Mouse (Mus musculus): Measurements from ENCODE around the gene Oxtr.

The Oxtr gene

GRCm38 (mm10) chr6:112489910-112490559, at the start of gene Oxtr:
Gene Oxtr (minus strand): TSS chr6:112489943.
- in situ Hi-C loops (cut with MboI, MseI) = no loop called here

- in situ Hi-C loops (cut with MboI, MseI) = no loop called here
Observed at GRCm38 (mm10) chr6:112525434-112525833, 35.7 kb upstream of the Oxtr start.

- in situ Hi-C loops (cut with MboI, MseI) = no loop called here
Observed at GRCm38 (mm10) chr6:112524459-112524858, 34.7 kb upstream of the Oxtr start.

GRCm38 (mm10) chr6:112517991-112518390, 28.2 kb upstream of the Oxtr start:
- in situ Hi-C loops (cut with MboI, MseI) = no loop called here

- in situ Hi-C loops (cut with MboI, MseI) = no loop called here
Observed at GRCm38 (mm10) chr6:112517572-112517971, 27.8 kb upstream of the Oxtr start.

GRCm38 (mm10) chr6:112516496-112516895, 26.8 kb upstream of the Oxtr start:
- in situ Hi-C loops (cut with MboI, MseI) = no loop called here

GRCm38 (mm10) chr6:112514591-112514990, 24.8 kb upstream of the Oxtr start:
- in situ Hi-C loops (cut with MboI, MseI) = no loop called here

- in situ Hi-C loops (cut with MboI, MseI) = no loop called here
Observed at GRCm38 (mm10) chr6:112510346-112510745, 20.6 kb upstream of the Oxtr start.

- in situ Hi-C loops (cut with MboI, MseI) = no loop called here
Observed at GRCm38 (mm10) chr6:112509590-112510131, 19.9 kb upstream of the Oxtr start.

GRCm38 (mm10) chr6:112507617-112508016, 17.9 kb upstream of the Oxtr start:
- in situ Hi-C loops (cut with MboI, MseI) = no loop called here

- in situ Hi-C loops (cut with MboI, MseI) = no loop called here
Observed at GRCm38 (mm10) chr6:112501156-112501555, 11.4 kb upstream of the Oxtr start.

GRCm38 (mm10) chr6:112499456-112499855, 9.7 kb upstream of the Oxtr start:
- in situ Hi-C loops (cut with MboI, MseI) = no loop called here

- in situ Hi-C loops (cut with MboI, MseI) = no loop called here
Observed at GRCm38 (mm10) chr6:112498716-112499115, 9.0 kb upstream of the Oxtr start.

GRCm38 (mm10) chr6:112497456-112497855, 7.7 kb upstream of the Oxtr start:
- in situ Hi-C loops (cut with MboI, MseI) = no loop called here

GRCm38 (mm10) chr6:112496291-112497060, 6.7 kb upstream of the Oxtr start:
- in situ Hi-C loops (cut with MboI, MseI) = no loop called here

GRCm38 (mm10) chr6:112495219-112495618, 5.5 kb upstream of the Oxtr start:
- in situ Hi-C loops (cut with MboI, MseI) = no loop called here

- in situ Hi-C loops (cut with MboI, MseI) = no loop called here
Observed at GRCm38 (mm10) chr6:112494620-112495081, 4.9 kb upstream of the Oxtr start.

GRCm38 (mm10) chr6:112493371-112493770, 3.6 kb upstream of the Oxtr start:
- in situ Hi-C loops (cut with MboI, MseI) = no loop called here

- in situ Hi-C loops (cut with MboI, MseI) = no loop called here
Observed at GRCm38 (mm10) chr6:112492656-112493055, 2.9 kb upstream of the Oxtr start.

- in situ Hi-C loops (cut with MboI, MseI) = no loop called here
Observed at GRCm38 (mm10) chr6:112491521-112491920, 1.8 kb upstream of the Oxtr start.

GRCm38 (mm10) chr6:112490625-112491242, 991 bp upstream of the Oxtr start:
- in situ Hi-C loops (cut with MboI, MseI) = no loop called here

GRCm38 (mm10) chr6:112489181-112489909, 398 bp downstream of the Oxtr start:
- in situ Hi-C loops (cut with MboI, MseI) = no loop called here

Data from T-helper 1 cell (primary cell).